Mouse (Mus musculus): ENCODE measurements at regions not wholly inside any gene's neighbourhood (a gene's known extent, or its start where the extent isn't known, plus 50 kb on each side); places are given as distances from the start of the nearest gene placed in this dataset.

- TF ChIP-seq CTCF (conservative IDR thresholded peaks at IDR 0.05; ENCODE audit: low read length) = no peak
- TF ChIP-seq POU5F1 (IDR thresholded peaks at IDR 0.05; ENCODE audit: borderline replicate concordance, low read length) = no peak
- TF ChIP-seq NANOG (IDR thresholded peaks at IDR 0.05; ENCODE audit: borderline replicate concordance, low read length) = no peak
Observed at GRCm38 (mm10) chr14:98808117-98808516, 186.0 kb downstream of the Rpl36a-ps1 start.
